Mouse (Mus musculus) heart, embryonic 15.5 days (tissue): ENCODE measurements around the gene Ablim1. TPM values are rescaled to one million over a fixed set of nuclear protein-coding genes. Genes with fewer than 3 reads are reported as not detected.

Experiments
- ATAC-seq: fragments of 200-750 bp; cut with Nextera tagmentation; replicated peaks from 2 replicates; pipeline ENCODE4 v1.8.0; 2017; ENCODE audit warnings: low read depth, moderate TSS enrichment; ENCODE audit not compliant: insufficient number of reproducible peaks, insufficient read depth, low FRiP score
- H3K27ac ChIP-seq: fragments of 300-500 bp; sonication (generic); 2 replicates; pipeline ENCODE4 v1.5.1; 2015; ENCODE audit warnings: mild to moderate bottlenecking, inconsistent platforms
- H3K27me3 ChIP-seq: fragments of 300-500 bp; sonication (generic); 2 replicates; pipeline ENCODE4 v1.6.1; 2015; ENCODE audit warnings: inconsistent platforms
- H3K36me3 ChIP-seq: fragments of 300-500 bp; sonication (generic); 2 replicates; pipeline ENCODE4 v1.6.1; 2015; ENCODE audit warnings: mild to moderate bottlenecking, inconsistent platforms
- H3K4me1 ChIP-seq: fragments of 300-500 bp; sonication (generic); replicated peaks from 2 replicates; pipeline ENCODE4 v1.6.1; 2015; ENCODE audit warnings: inconsistent platforms
- H3K4me2 ChIP-seq: fragments of 300-500 bp; sonication (generic); 2 replicates; pipeline ENCODE4 v1.6.1; 2015; ENCODE audit warnings: inconsistent platforms, mild to moderate bottlenecking, moderate library complexity
- H3K4me3 ChIP-seq: fragments of 300-500 bp; sonication (generic); 2 replicates; pipeline ENCODE4 v1.5.1; 2015; ENCODE audit warnings: mild to moderate bottlenecking, inconsistent platforms
- H3K9ac ChIP-seq: fragments of 300-500 bp; sonication (generic); 2 replicates; pipeline ENCODE4 v1.6.1; 2015; ENCODE audit warnings: mild to moderate bottlenecking, inconsistent platforms
- H3K9me3 ChIP-seq: fragments of 300-500 bp; sonication (generic); replicated peaks from 2 replicates; pipeline ENCODE4 v1.6.1; 2016; ENCODE audit warnings: inconsistent platforms
- WGBS: fragments of 180-500 bp; shearing (Covaris S2); methylation state at CpG from one replicate; pipeline ENCODE4 v1.1.7; 2015; ENCODE audit warnings: mixed read lengths; 5-methylcytosine and 5-hydroxymethylcytosine counted together
- polyA plus RNA-seq: library from polyadenylated mRNA; unstranded; fragments of >200 nt; fragmentation: Nextera tagmentation; extraction: Ambion mirVana; gene quantifications from 2 replicates; pipeline ENCODE4 v1.2.1, GENCODE M21; 2015

The Ablim1 gene
- polyA plus RNA-seq, 1 experiment from 2014 or later, result 56.2 TPM

- no peak overlapping the region for H3K4me3 ChIP-seq
- WGBS, result 76% methylated on average over 4 of the region's 4 CpGs
- H3K9ac ChIP-seq, result no peak overlapping the region
- no peak for ATAC-seq
- no peak overlapping the region for H3K4me2 ChIP-seq
- peaks cover 49% of the 10 kb centered on the region for H3K4me1 ChIP-seq
- H3K9me3 ChIP-seq, result no peaks in the 10 kb centered on the region
- no peak overlapping the region for H3K27ac ChIP-seq
- H3K27me3 ChIP-seq, result no peaks in the 10 kb centered on the region
- no peaks in the 10 kb centered on the region for H3K36me3 ChIP-seq
Observed at GRCm38 (mm10) chr19:57121036-57121435, 193.7 kb downstream of the Ablim1 start.

GRCm38 (mm10) chr19:57119661-57120060 lies 195.1 kb downstream of the Ablim1 start:
- peaks cover 62% of the 10 kb centered on the region for H3K4me1 ChIP-seq
- H3K4me2 ChIP-seq, result peak overlapping the region; percentile 56; the same call in 1 of the 2 replicates
- WGBS, result 53% methylated on average over 3 of the region's 3 CpGs
- H3K9ac ChIP-seq, result no peak overlapping the region
- no peaks in the 10 kb centered on the region for H3K36me3 ChIP-seq
- no peak for ATAC-seq
- H3K9me3 ChIP-seq, result no peaks in the 10 kb centered on the region
- no peak overlapping the region for H3K4me3 ChIP-seq
- peak overlapping the region; percentile 81 for H3K27ac ChIP-seq
- H3K27me3 ChIP-seq, result no peaks in the 10 kb centered on the region

DNA sequence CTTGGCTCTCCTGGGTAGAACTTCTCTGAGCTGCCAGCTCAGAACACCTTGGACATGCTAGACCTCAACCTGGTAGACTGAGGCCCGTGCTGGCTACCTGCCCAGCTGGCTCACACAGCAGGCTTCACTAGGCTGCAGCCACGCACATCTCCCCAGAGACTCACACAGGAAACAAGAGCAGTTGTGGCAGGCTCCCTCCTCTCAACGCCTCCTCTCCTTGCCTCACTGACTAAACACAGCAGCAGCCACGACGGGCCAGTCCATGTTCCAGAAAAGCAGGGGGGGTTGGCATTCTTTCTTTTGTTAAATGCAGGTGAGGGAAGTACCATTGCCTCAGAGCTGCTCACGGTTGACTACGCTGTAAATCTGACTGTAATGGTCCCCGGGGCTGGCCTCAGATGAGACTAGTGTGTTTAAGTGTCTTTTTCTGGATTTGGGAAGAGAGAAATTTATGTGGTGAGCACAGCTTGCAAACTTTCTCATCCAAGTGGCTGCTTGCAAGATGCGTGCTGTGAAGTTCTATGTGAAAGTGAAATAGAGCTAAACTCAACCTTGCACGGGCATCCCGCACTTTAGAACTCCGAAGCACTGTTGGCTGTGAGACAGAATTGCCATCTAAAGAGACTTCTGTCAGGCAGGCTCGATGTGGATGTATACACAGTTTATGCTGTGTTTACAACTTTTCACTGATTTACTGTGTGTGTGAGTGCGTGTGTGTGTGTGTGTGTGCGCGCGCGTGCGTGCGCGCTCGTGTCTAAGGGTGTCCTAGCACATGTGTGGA lies 195.7 kb downstream of the Ablim1 start:
- 38% methylated on average over 22 of the region's 22 CpGs for WGBS
- H3K9ac ChIP-seq, result peak overlapping the region; percentile 53
- H3K9me3 ChIP-seq, result no peaks in the 10 kb centered on the region
- H3K4me3 ChIP-seq, result peak overlapping the region; percentile 46
- H3K4me2 ChIP-seq, result peak overlapping the region; percentile 56
- peak; percentile 69 for ATAC-seq
- no peaks in the 10 kb centered on the region for H3K36me3 ChIP-seq
- H3K4me1 ChIP-seq, result peaks cover 60% of the 10 kb centered on the region
- H3K27ac ChIP-seq, result peak overlapping the region; percentile 81
- no peaks in the 10 kb centered on the region for H3K27me3 ChIP-seq

GRCm38 (mm10) chr19:57117751-57118150 lies 197.0 kb downstream of the Ablim1 start:
- Histone ChIP-seq H3K4me3 (peak overlapping the region; percentile 46), H3K27ac (no peak overlapping the region), H3K4me1 (peaks cover 61% of the 10 kb centered on the region), H3K4me2 (peak overlapping the region; percentile 56), H3K9me3 (no peaks in the 10 kb centered on the region), H3K27me3 (no peaks in the 10 kb centered on the region), H3K9ac (peak overlapping the region; percentile 30), H3K36me3 (no peaks in the 10 kb centered on the region)
- WGBS, result 45% methylated on average over 6 of the region's 6 CpGs
- ATAC-seq, result no peak

DNA sequence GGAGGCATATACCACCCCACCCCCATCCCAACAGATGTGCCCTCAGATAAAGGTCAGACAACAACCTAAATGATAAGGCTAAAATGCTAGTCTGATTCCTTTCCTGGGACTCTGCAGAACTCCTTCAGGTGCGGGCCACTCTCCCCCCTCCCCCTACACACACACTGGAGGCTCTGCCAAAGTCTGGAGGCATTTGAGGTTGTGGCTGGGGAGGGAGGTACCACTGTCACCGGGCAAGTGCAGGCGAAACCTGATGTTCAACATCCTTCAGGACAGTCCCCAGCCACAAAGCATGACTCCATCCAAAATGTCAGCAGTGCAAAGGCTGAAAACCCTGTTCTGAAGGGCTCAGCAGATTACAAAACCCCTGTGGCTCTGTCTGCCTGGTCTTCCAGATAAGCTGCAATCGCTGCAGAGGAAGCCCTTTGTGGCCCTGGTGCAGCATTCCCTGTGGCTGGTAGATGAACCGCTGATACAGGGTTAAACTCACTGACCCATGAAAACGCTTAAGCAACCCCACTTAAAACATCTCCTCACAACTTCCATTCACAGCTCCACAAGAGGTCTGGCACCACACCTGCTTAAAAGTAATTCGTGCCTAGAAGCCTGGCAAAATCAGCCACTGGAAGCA lies 197.7 kb downstream of the Ablim1 start:
- no peaks in the 10 kb centered on the region for H3K36me3 ChIP-seq
- peaks cover 66% of the 10 kb centered on the region for H3K4me1 ChIP-seq
- no peaks in the 10 kb centered on the region for H3K27me3 ChIP-seq
- H3K4me2 ChIP-seq, result peak overlapping the region; percentile 56
- 9% methylated on average over 7 of the region's 7 CpGs for WGBS
- H3K4me3 ChIP-seq, result peak overlapping the region; percentile 46
- no peaks in the 10 kb centered on the region for H3K9me3 ChIP-seq
- peak overlapping the region; percentile 72 for H3K27ac ChIP-seq
- ATAC-seq, result 0 out of 2 replicates have a peak, but pooled peaks have one; percentile 15
- peak overlapping the region; percentile 30; the same call in 1 of the 2 replicates for H3K9ac ChIP-seq

DNA sequence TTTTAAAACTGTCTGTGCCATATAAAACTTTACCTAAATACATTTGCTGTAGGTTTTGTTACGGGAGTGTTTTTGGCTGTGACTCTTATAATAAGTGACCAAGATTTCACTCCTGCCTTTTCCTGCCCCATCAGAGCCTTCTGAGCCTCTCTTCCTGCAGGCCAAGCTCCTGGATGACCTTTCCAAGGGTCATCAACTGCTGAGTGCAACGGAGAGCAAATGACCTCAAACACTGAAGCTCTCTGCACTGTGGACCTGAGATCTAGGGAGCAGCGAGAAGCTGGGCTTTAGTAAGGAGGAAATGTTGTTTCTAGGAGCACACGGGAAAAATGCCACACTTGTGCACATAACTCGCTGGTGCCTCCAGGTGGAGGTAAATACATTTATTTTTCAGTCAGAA lies 199.0 kb downstream of the Ablim1 start:
- Histone ChIP-seq H3K9me3 (no peaks in the 10 kb centered on the region), H3K4me3 (no peak overlapping the region), H3K27me3 (no peaks in the 10 kb centered on the region), H3K27ac (peak overlapping the region; percentile 24; the same call in 1 of the 2 replicates), H3K36me3 (no peaks in the 10 kb centered on the region), H3K4me2 (no peak overlapping the region), H3K9ac (no peak overlapping the region), H3K4me1 (peaks cover 72% of the 10 kb centered on the region)
- WGBS, result 56% methylated on average over 5 of the region's 5 CpGs
- no peak for ATAC-seq

DNA sequence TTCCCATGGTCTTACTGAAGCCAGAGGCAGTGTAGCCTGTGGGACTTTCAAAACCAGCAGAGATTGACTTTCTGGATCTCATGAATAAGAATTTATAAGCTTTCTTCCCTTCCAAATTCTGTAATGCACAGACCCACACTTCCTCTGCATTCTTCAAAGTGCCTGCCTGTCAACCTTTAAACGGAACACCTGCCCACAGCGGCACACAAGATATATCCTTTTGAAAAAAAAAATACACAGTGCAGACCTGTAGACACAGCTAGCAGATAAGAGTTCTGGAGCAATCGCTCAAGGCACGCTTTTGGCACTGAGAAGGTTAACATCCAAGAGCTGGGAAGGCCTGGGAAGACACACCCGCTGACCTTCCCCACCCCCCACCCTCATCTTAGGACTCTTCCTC lies 199.8 kb downstream of the Ablim1 start:
- Histone ChIP-seq H3K4me2 (no peak overlapping the region), H3K9me3 (no peaks in the 10 kb centered on the region), H3K9ac (no peak overlapping the region), H3K36me3 (no peaks in the 10 kb centered on the region), H3K4me3 (no peak overlapping the region), H3K27ac (no peak overlapping the region), H3K4me1 (peaks cover 67% of the 10 kb centered on the region), H3K27me3 (no peaks in the 10 kb centered on the region)
- 51% methylated on average over 5 of the region's 5 CpGs for WGBS
- ATAC-seq, result no peak

GRCm38 (mm10) chr19:57113975-57114374 lies 200.7 kb downstream of the Ablim1 start:
- no peak overlapping the region for H3K9ac ChIP-seq
- no peaks in the 10 kb centered on the region for H3K9me3 ChIP-seq
- H3K4me3 ChIP-seq, result no peak overlapping the region
- no peaks in the 10 kb centered on the region for H3K36me3 ChIP-seq
- H3K27ac ChIP-seq, result no peak overlapping the region
- ATAC-seq, result no peak
- no peaks in the 10 kb centered on the region for H3K27me3 ChIP-seq
- peaks cover 66% of the 10 kb centered on the region for H3K4me1 ChIP-seq
- H3K4me2 ChIP-seq, result no peak overlapping the region
- 93% methylated on average over 8 of the region's 8 CpGs for WGBS

GRCm38 (mm10) chr19:57112816-57113406 lies 201.8 kb downstream of the Ablim1 start:
- Histone ChIP-seq H3K4me2 (no peak overlapping the region), H3K9ac (no peak overlapping the region), H3K27ac (peak overlapping the region; percentile 65), H3K4me1 (peaks cover 57% of the 10 kb centered on the region), H3K27me3 (no peaks in the 10 kb centered on the region), H3K36me3 (no peaks in the 10 kb centered on the region), H3K4me3 (no peak overlapping the region), H3K9me3 (no peaks in the 10 kb centered on the region)
- no peak; the same call in 1 of the 2 replicates for ATAC-seq
- WGBS, result 29% methylated on average over 9 of the region's 9 CpGs

DNA sequence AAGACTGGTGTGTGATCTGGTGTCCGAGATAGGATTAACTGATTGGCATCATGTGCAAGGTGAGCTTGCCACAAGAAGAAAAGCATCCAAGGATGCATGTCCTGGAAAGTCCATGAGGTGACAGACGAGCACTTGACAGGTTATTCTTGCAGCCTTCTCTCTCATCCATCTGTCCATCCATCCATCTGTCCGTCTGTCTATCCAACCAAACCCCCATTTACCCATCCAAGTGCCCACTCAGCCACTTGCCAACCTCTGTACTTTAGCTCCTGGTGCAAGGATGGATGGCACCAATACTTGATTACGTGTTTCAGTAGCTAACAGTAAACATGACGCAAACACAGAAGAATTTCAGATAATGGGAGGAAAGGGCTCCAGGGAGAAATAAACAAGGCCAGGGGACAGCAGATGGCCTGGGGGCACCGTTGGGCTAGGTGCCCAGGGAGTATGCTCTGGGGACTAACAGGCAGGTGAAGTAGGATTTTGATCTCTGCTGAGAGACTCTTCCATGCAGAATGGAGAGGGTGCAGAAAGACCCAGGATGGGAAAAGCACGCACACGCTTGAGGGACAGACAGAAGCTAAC lies 202.4 kb downstream of the Ablim1 start:
- Histone ChIP-seq H3K4me2 (no peak overlapping the region), H3K4me1 (peaks cover 51% of the 10 kb centered on the region), H3K9ac (no peak overlapping the region), H3K9me3 (no peaks in the 10 kb centered on the region), H3K27ac (peak overlapping the region; percentile 65), H3K4me3 (no peak overlapping the region), H3K27me3 (no peaks in the 10 kb centered on the region), H3K36me3 (no peaks in the 10 kb centered on the region)
- WGBS, result 62% methylated on average over 8 of the region's 8 CpGs
- no peak for ATAC-seq

GRCm38 (mm10) chr19:57111301-57111700 lies 203.4 kb downstream of the Ablim1 start:
- no peak overlapping the region for H3K9ac ChIP-seq
- peaks cover 48% of the 10 kb centered on the region for H3K4me1 ChIP-seq
- no peak overlapping the region for H3K4me2 ChIP-seq
- no peaks in the 10 kb centered on the region for H3K36me3 ChIP-seq
- no peaks in the 10 kb centered on the region for H3K27me3 ChIP-seq
- no peak overlapping the region for H3K27ac ChIP-seq
- 64% methylated on average over 6 of the region's 6 CpGs for WGBS
- no peaks in the 10 kb centered on the region for H3K9me3 ChIP-seq
- no peak overlapping the region for H3K4me3 ChIP-seq
- ATAC-seq, result no peak
